Mouse (Mus musculus): Measurements from ENCODE around the gene Plk1.

Gene Plk1

GRCm38 (mm10) chr7:122158915-122159902, at the start of gene Plk1:
Plk1 (plus strand) TSS chr7:122159439.
- peak; percentile 90 for DNase-seq (ENCODE audit: low spot score)

GRCm38 (mm10) chr7:122123518-122123917, 35.7 kb upstream of the Plk1 start:
- DNase-seq (ENCODE audit: low spot score), result no peak

GRCm38 (mm10) chr7:122125636-122126035, 33.6 kb upstream of the Plk1 start:
- DNase-seq (ENCODE audit: low spot score), result no peak

GRCm38 (mm10) chr7:122126946-122127345, 32.3 kb upstream of the Plk1 start:
- no peak for DNase-seq (ENCODE audit: low spot score)

- DNase-seq (ENCODE audit: low spot score), result no peak
Measured at GRCm38 (mm10) chr7:122131834-122132233, 27.4 kb upstream of the Plk1 start.

- DNase-seq (ENCODE audit: low spot score), result peak; percentile 97
Measured at GRCm38 (mm10) chr7:122132497-122133337, 26.5 kb upstream of the Plk1 start, which contains the start of the genes Palb2 and Dctn5. Palb2 (minus strand) TSS chr7:122132985. Dctn5 (plus strand) TSS chr7:122133041.

GRCm38 (mm10) chr7:122133338-122133625, 26.0 kb upstream of the Plk1 start:
- no peak for DNase-seq (ENCODE audit: low spot score)

GRCm38 (mm10) chr7:122135070-122135469, 24.2 kb upstream of the Plk1 start:
- no peak for DNase-seq (ENCODE audit: low spot score)

GRCm38 (mm10) chr7:122137071-122137470, 22.2 kb upstream of the Plk1 start:
- DNase-seq (ENCODE audit: low spot score), result no peak

GRCm38 (mm10) chr7:122138190-122138589, 21.0 kb upstream of the Plk1 start:
- DNase-seq (ENCODE audit: low spot score), result no peak

- DNase-seq (ENCODE audit: low spot score), result no peak
Measured at GRCm38 (mm10) chr7:122140991-122141390, 18.2 kb upstream of the Plk1 start.

GRCm38 (mm10) chr7:122152473-122152872, 6.8 kb upstream of the Plk1 start:
- no peak for DNase-seq (ENCODE audit: low spot score)

- DNase-seq (ENCODE audit: low spot score), result no peak
Measured at GRCm38 (mm10) chr7:122158488-122158887, 751 bp upstream of the Plk1 start.

- DNase-seq (ENCODE audit: low spot score), result peak; percentile 25
Measured at GRCm38 (mm10) chr7:122160037-122160436, 798 bp downstream of the Plk1 start.

- no peak for DNase-seq (ENCODE audit: low spot score)
Measured at GRCm38 (mm10) chr7:122163766-122164165, 4.5 kb downstream of the Plk1 start.

- DNase-seq (ENCODE audit: low spot score), result no peak
Measured at GRCm38 (mm10) chr7:122167203-122167602, 8.0 kb downstream of the Plk1 start.

- DNase-seq (ENCODE audit: low spot score), result no peak
Measured at GRCm38 (mm10) chr7:122170705-122171104, 11.5 kb downstream of the Plk1 start.

GRCm38 (mm10) chr7:122171613-122172012, 12.4 kb downstream of the Plk1 start:
- no peak for DNase-seq (ENCODE audit: low spot score)

GRCm38 (mm10) chr7:122180720-122181119, 21.5 kb downstream of the Plk1 start:
- no peak for DNase-seq (ENCODE audit: low spot score)

GRCm38 (mm10) chr7:122184569-122184968, 25.3 kb downstream of the Plk1 start:
- DNase-seq (ENCODE audit: low spot score), result no peak

GRCm38 (mm10) chr7:122186043-122186442, 26.8 kb downstream of the Plk1 start, which contains the start of gene Ern2:
Ern2 (minus strand) TSS chr7:122186207.
- no peak for DNase-seq (ENCODE audit: low spot score)

- peak; percentile 17 for DNase-seq (ENCODE audit: low spot score)
Measured at GRCm38 (mm10) chr7:122189484-122189883, 30.2 kb downstream of the Plk1 start.

- DNase-seq (ENCODE audit: low spot score), result no peak
Measured at GRCm38 (mm10) chr7:122191097-122191496, 31.9 kb downstream of the Plk1 start.

Data from yolk sac, embryonic 10.5 days (tissue).